13 mouse cellular contexts compared by ENCODE assay signal in the genomic region with DNA sequence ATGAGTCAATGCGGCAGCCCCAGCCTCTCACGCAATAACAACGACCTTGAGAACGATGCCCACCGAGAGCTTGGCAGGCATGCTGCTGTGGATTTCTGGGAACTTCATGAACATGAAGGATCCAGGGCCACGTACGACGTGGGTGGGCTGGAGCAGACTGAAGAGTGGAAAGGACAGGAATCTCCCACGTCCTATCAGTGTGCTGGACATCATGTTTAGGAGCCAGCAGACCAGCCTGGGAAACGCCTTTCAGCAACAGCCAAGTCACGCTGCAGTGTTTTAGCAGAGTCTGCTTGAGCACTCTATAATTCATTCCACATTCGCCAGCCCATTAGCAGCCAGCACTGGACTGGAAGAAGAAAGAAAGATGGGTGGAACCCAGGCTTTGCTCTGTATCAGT. TPM values are rescaled to one million over a fixed set of nuclear protein-coding genes. Genes with fewer than 3 reads are reported as not detected.
DNase-seq lines count a peak whose midpoint lies in the region; ATAC-seq and TF ChIP-seq lines count a peak whose summit lies in the region.
"Had no signal": no experiment of that assay in that cellular context is flagged by ENCODE, and none has a peak within 500 bp of the region (broad histone marks: within the 10 kb centered on the region; RNA-seq: fewer than 3 reads in every experiment).

No protein-coding gene starts in this region.

- H3K4me2 ChIP-seq in forebrain, embryonic 16.5 days (ENCODE audit: low read length), result no peak overlapping the region
- H3K4me2 ChIP-seq in lung, postnatal 0 days (replicated peaks; ENCODE audit: low read depth, low read length), result no peak overlapping the region
- no peak overlapping the region for H3K4me2 ChIP-seq in embryonic facial prominence, embryonic 15.5 days (replicated peaks)
- peak overlapping the region; percentile 19; the same call in 1 of the 2 replicates for H3K4me2 ChIP-seq in limb, embryonic 13.5 days (replicated peaks)
- H3K4me2 ChIP-seq: hindbrain, embryonic 12.5 days; liver, embryonic 11.5 days; midbrain, embryonic 15.5 days; stomach, embryonic 15.5 days had no signal

- H3K9me3 ChIP-seq in forebrain, embryonic 10.5 days, result peaks cover 9% of the 10 kb centered on the region
- 0 out of 2 replicates have a peak, but pooled peaks cover 4% of the 10 kb centered on the region for H3K9me3 ChIP-seq in forebrain, embryonic 16.5 days (ENCODE audit: control insufficient read depth, low read length)
- H3K9me3 ChIP-seq in lung, postnatal 0 days (ENCODE audit: low read length), result no peaks in the 10 kb centered on the region
- H3K9me3 ChIP-seq in embryonic facial prominence, embryonic 15.5 days (replicated peaks), result no peaks in the 10 kb centered on the region
- peaks cover 8% of the 10 kb centered on the region for H3K9me3 ChIP-seq in limb, embryonic 13.5 days
- H3K9me3 ChIP-seq: hindbrain, embryonic 12.5 days; midbrain, embryonic 15.5 days had no signal

- no peak for TF ChIP-seq EP300 in lung, postnatal 0 days (IDR thresholded peaks at IDR 0.05)

- no peak overlapping the region for H3K9ac ChIP-seq in forebrain, embryonic 16.5 days (replicated peaks; ENCODE audit: low read depth, low read length)
- no peak overlapping the region for H3K9ac ChIP-seq in lung, postnatal 0 days (replicated peaks; ENCODE audit: low read depth)
- no peak overlapping the region for H3K9ac ChIP-seq in embryonic facial prominence, embryonic 15.5 days
- no peak overlapping the region for H3K9ac ChIP-seq in limb, embryonic 13.5 days
- H3K9ac ChIP-seq: hindbrain, embryonic 12.5 days; midbrain, embryonic 15.5 days; stomach, embryonic 15.5 days had no signal

- H3K27me3 ChIP-seq in forebrain, embryonic 10.5 days (ENCODE audit: poor library complexity, severe bottlenecking), result no peaks in the 10 kb centered on the region
- H3K27me3 ChIP-seq in forebrain, embryonic 16.5 days (replicated peaks; ENCODE audit: control insufficient read depth, insufficient read depth, low read length), result no peaks in the 10 kb centered on the region
- no peaks in the 10 kb centered on the region for H3K27me3 ChIP-seq in lung, postnatal 0 days (replicated peaks; ENCODE audit: insufficient read depth, low read length)
- no peaks in the 10 kb centered on the region for H3K27me3 ChIP-seq in embryonic facial prominence, embryonic 15.5 days
- no peaks in the 10 kb centered on the region for H3K27me3 ChIP-seq in limb, embryonic 13.5 days
- H3K27me3 ChIP-seq: hindbrain, embryonic 12.5 days; midbrain, embryonic 15.5 days; stomach, embryonic 15.5 days had no signal

- H3K36me3 ChIP-seq in forebrain, embryonic 10.5 days (replicated peaks), result no peaks in the 10 kb centered on the region
- no peaks in the 10 kb centered on the region for H3K36me3 ChIP-seq in forebrain, embryonic 16.5 days (ENCODE audit: control insufficient read depth, insufficient read depth)
- H3K36me3 ChIP-seq in lung, postnatal 0 days (ENCODE audit: insufficient read depth, low read length), result no peaks in the 10 kb centered on the region
- H3K36me3 ChIP-seq in embryonic facial prominence, embryonic 15.5 days, result no peaks in the 10 kb centered on the region
- H3K36me3 ChIP-seq in limb, embryonic 13.5 days, result no peaks in the 10 kb centered on the region
- H3K36me3 ChIP-seq: hindbrain, embryonic 12.5 days; midbrain, embryonic 15.5 days; stomach, embryonic 15.5 days had no signal

- H3K4me3 ChIP-seq in forebrain, embryonic 10.5 days, result no peak overlapping the region
- H3K4me3 ChIP-seq in forebrain, embryonic 16.5 days (replicated peaks; ENCODE audit: low read length), result no peak overlapping the region
- H3K4me3 ChIP-seq in lung, postnatal 0 days (ENCODE audit: low read depth, low read length), result no peak overlapping the region
- no peak overlapping the region for H3K4me3 ChIP-seq in embryonic facial prominence, embryonic 15.5 days (replicated peaks)
- H3K4me3 ChIP-seq in limb, embryonic 13.5 days, result no peak overlapping the region
- H3K4me3 ChIP-seq: hindbrain, embryonic 12.5 days; midbrain, embryonic 15.5 days; stomach, embryonic 15.5 days had no signal

- ATAC-seq in forebrain, embryonic 16.5 days, result no peak; the same call in 1 of the 2 replicates
- peak; percentile 53 for ATAC-seq in lung, postnatal 0 days
- ATAC-seq in embryonic facial prominence, embryonic 15.5 days (ENCODE audit: insufficient number of reproducible peaks, low FRiP score, low TSS enrichment, low read depth), result peak; percentile 66; the same call in 1 of the 2 replicates
- 0 out of 2 replicates have a peak, but pooled peaks have one; percentile 44 for ATAC-seq in limb, embryonic 13.5 days (ENCODE audit: low FRiP score, low read depth)
- ATAC-seq: midbrain, embryonic 15.5 days; Patski had no signal

- 87% methylated on average over 12 of the region's 12 CpGs for WGBS in forebrain, embryonic 10.5 days
- 76% methylated on average over 12 of the region's 12 CpGs for whole genome bisulfite sequencing in forebrain, embryonic 16.5 days
- 46% methylated on average over 12 of the region's 12 CpGs for WGBS in lung, postnatal 0 days
- 50% methylated on average over 12 of the region's 12 CpGs for WGBS in embryonic facial prominence, embryonic 15.5 days
- 46% methylated on average over 12 of the region's 12 CpGs for WGBS in limb, embryonic 13.5 days

- 0 out of 2 replicates have a peak overlapping the region, but pooled peaks have one; percentile 51 for H3K27ac ChIP-seq in forebrain, embryonic 10.5 days
- H3K27ac ChIP-seq in forebrain, embryonic 16.5 days (ENCODE audit: low read length), result no peak overlapping the region
- no peak overlapping the region for H3K27ac ChIP-seq in lung, postnatal 0 days (ENCODE audit: low read length)
- peak overlapping the region; percentile 73 for H3K27ac ChIP-seq in embryonic facial prominence, embryonic 15.5 days (replicated peaks)
- H3K27ac ChIP-seq in limb, embryonic 13.5 days, result peak overlapping the region; percentile 44
- H3K27ac ChIP-seq: hindbrain, embryonic 12.5 days; midbrain, embryonic 15.5 days; stomach, embryonic 15.5 days had no signal

- H3K4me1 ChIP-seq in forebrain, embryonic 10.5 days, result peaks cover 18% of the 10 kb centered on the region
- no peaks in the 10 kb centered on the region for H3K4me1 ChIP-seq in forebrain, embryonic 16.5 days (replicated peaks; ENCODE audit: control insufficient read depth, insufficient read depth, low read length)
- H3K4me1 ChIP-seq in lung, postnatal 0 days (ENCODE audit: insufficient read depth, low read depth, low read length), result no peaks in the 10 kb centered on the region
- peaks cover 48% of the 10 kb centered on the region for H3K4me1 ChIP-seq in embryonic facial prominence, embryonic 15.5 days
- H3K4me1 ChIP-seq in limb, embryonic 13.5 days, result peaks cover 26% of the 10 kb centered on the region
- H3K4me1 ChIP-seq: hindbrain, embryonic 12.5 days; midbrain, embryonic 15.5 days; stomach, embryonic 15.5 days had no signal

- TF ChIP-seq CTCF in lung, postnatal 0 days (IDR thresholded peaks at IDR 0.05), result no peak

- DNase-seq in forebrain, embryonic 10.5 days (ENCODE audit: extremely low spot score, low spot score), result no peak
- peak; percentile 27 for DNase-seq in lung, postnatal 0 days (ENCODE audit: low spot score)
- DNase-seq in lung, adult 18-20 months, result no peak
- DNase-seq in cerebellum, adult 9-10 months, result no peak
- DNase-seq in spleen, postnatal 14 days (ENCODE audit: low spot score in 2 of 2), result no peak

RNA-seq across cellular contexts. Expression of a gene that starts 10.4 kb away (rescaled TPM):
- polyA plus RNA-seq in forebrain, embryonic 10.5 days (2016; fragmentation: Nextera tagmentation; extraction: Ambion mirVana), result 3.6 and 3.9 TPM in 2 replicates
- polyA plus RNA-seq in forebrain, embryonic 16.5 days (2015; fragmentation: Nextera tagmentation; extraction: Ambion mirVana), result 9.6 and 12.5 TPM in 2 replicates
- 45.0 and 64.3 TPM in 2 replicates for polyA plus RNA-seq in lung, postnatal 0 days (2015; fragmentation: Nextera tagmentation; extraction: Ambion mirVana)
- 29.6 and 37.8 TPM in 2 replicates for polyA plus RNA-seq in embryonic facial prominence, embryonic 15.5 days (2015; fragmentation: Nextera tagmentation; extraction: Ambion mirVana)
- 19.6 and 21.1 TPM in 2 replicates for polyA plus RNA-seq in limb, embryonic 13.5 days (2015; fragmentation: Nextera tagmentation; extraction: Ambion mirVana)
- polyA plus RNA-seq: Patski had no signal

Comparison
In these comparisons a context has a peak if more than half of its experiments do, and no peak if none do; other contexts are left out.
1. H3K27ac ChIP-seq: peak in forebrain, embryonic 10.5 days (single experiment), embryonic facial prominence, embryonic 15.5 days (single experiment) and limb, embryonic 13.5 days (single experiment); none in forebrain, embryonic 16.5 days (single experiment) and lung, postnatal 0 days (single experiment).